Mouse (Mus musculus) hindbrain, embryonic 11.5 days (tissue): ENCODE results near the gene Sgsh. TPM values are rescaled to one million over a fixed set of nuclear protein-coding genes. Genes with fewer than 3 reads are reported as not detected.

ENCODE experiments used
- ATAC-seq: fragments of 200-750 bp; cut with Nextera tagmentation; 2 replicates; pipeline ENCODE4 v1.8.0; 2017; ENCODE audit warnings: mild to moderate bottlenecking, moderate TSS enrichment, moderate library complexity; ENCODE audit not compliant: low FRiP score
- DNase-seq: peaks from one replicate; pipeline ENCODE4 v3.0.0-alpha.2; 2015; ENCODE audit warnings: low spot score
- H3K27ac ChIP-seq: fragments of 300-500 bp; sonication (generic); 2 replicates; pipeline ENCODE4 v1.5.1; 2014; ENCODE audit warnings: mild to moderate bottlenecking, low read depth, low read length
- H3K27me3 ChIP-seq: fragments of 300-500 bp; sonication (generic); 2 replicates; pipeline ENCODE4 v1.6.1; 2014; ENCODE audit warnings: mild to moderate bottlenecking, low read length, moderate library complexity, mixed read lengths; ENCODE audit not compliant: control insufficient read depth, insufficient read depth
- H3K36me3 ChIP-seq: fragments of 300-500 bp; sonication (generic); 2 replicates; pipeline ENCODE4 v1.6.1; 2014; ENCODE audit warnings: mild to moderate bottlenecking, low read length, moderate library complexity, mixed read lengths; ENCODE audit not compliant: control insufficient read depth, insufficient read depth
- H3K4me1 ChIP-seq: fragments of 300-500 bp; sonication (generic); replicated peaks from 2 replicates; pipeline ENCODE4 v1.6.1; 2014; ENCODE audit warnings: low read length, mixed read lengths; ENCODE audit not compliant: control insufficient read depth, insufficient read depth
- H3K4me2 ChIP-seq: fragments of 300-500 bp; sonication (generic); replicated peaks from 2 replicates; pipeline ENCODE4 v1.6.1; 2014; ENCODE audit warnings: mild to moderate bottlenecking, low read depth, low read length
- H3K4me3 ChIP-seq: fragments of 300-500 bp; sonication (generic); 2 replicates; pipeline ENCODE4 v1.5.1; 2014; ENCODE audit warnings: low read depth, low read length
- H3K9ac ChIP-seq: fragments of 300-500 bp; sonication (generic); 2 replicates; pipeline ENCODE4 v1.6.1; 2014; ENCODE audit warnings: low read depth, low read length
- H3K9me3 ChIP-seq: fragments of 300-500 bp; sonication (generic); 2 replicates; pipeline ENCODE4 v1.6.1; 2016; ENCODE audit warnings: low read length; ENCODE audit not compliant: control insufficient read depth
- WGBS: fragments of 180-500 bp; shearing (Covaris S2); extraction: QIAGEN DNeasy Blood & Tissue Kit; methylation state at CpG from one replicate; pipeline ENCODE4 v1.1.7; 2014; 5-methylcytosine and 5-hydroxymethylcytosine counted together
- microRNA counts: library from miRNA; unstranded; fragments of <30 nt; microRNA quantifications from one replicate; lab custom pipeline; 2015
- polyA plus RNA-seq: library from polyadenylated mRNA; unstranded; fragments of >200 nt; fragmentation: Nextera tagmentation; extraction: Ambion mirVana; gene quantifications from 2 replicates; pipeline ENCODE4 v1.2.1, GENCODE M21; 2014

Sgsh gene
- polyA plus RNA-seq, 1 experiment from 2014 or later: 4.4 TPM

DNA sequence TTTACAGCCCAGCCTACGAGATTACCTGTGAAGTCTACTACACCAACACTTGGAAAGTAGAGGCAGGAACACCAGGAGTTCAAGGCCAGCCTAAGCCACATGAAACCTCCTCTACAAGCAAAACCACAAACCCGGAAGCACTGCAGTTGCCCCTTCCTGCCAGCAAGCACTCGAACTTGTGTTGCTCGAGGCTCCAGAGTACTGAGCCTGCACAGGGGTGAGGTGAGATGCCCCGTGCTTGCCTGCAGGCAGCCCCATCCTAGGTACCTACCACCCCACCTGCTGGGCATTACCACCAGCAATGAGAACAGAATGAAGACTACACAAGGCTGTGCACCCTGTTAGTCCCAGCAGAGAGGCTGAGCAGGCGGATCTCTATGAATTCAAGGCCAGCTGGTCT is 57.3 kb downstream of the Sgsh start:
- Histone ChIP-seq H3K4me2 (0 out of 2 replicates have a peak overlapping the region, but pooled peaks have one; percentile 83), H3K4me3 (no peak overlapping the region), H3K9me3 (no peaks in the 10 kb centered on the region), H3K9ac (no peak overlapping the region), H3K27me3 (no peaks in the 10 kb centered on the region), H3K27ac (no peak overlapping the region), H3K4me1 (peaks cover 8% of the 10 kb centered on the region), H3K36me3 (peaks cover 34% of the 10 kb centered on the region)
- ATAC-seq (no peak), DNase-seq (no peak)
- WGBS: 86% methylated on average over 6 of the region's 6 CpGs

MicroRNAs within 50 kb of the gene (microRNA counts, 519-probe panel; counts per million panel counts)
- microRNA mmu-miR-1932 (lab: Ali Mortazavi, UCI): not detected

Other genes with a start within 250 kb of the Sgsh start
- gene Tbc1d16, start 127.0 kb downstream of the Sgsh start, polyA plus RNA-seq: 16.9 and 20.7 TPM in 2 replicates
- gene Ccdc40, start 127.0 kb downstream of the Sgsh start, polyA plus RNA-seq: 16.5 and 19.3 TPM in 2 replicates
- 12.6 and 15.3 TPM in 2 replicates for gene Gaa, start 87.6 kb downstream of the Sgsh start, polyA plus RNA-seq
- 378 and 385 TPM in 2 replicates for gene Eif4a3, start 55.4 kb downstream of the Sgsh start, polyA plus RNA-seq
- not detected in 2 replicates for gene Card14, start 47.8 kb downstream of the Sgsh start, polyA plus RNA-seq
- gene Slc26a11, start within 50 bp of the Sgsh start, polyA plus RNA-seq: 3.3 and 3.8 TPM in 2 replicates
- gene Rnf213, start 37.6 kb upstream of the Sgsh start, polyA plus RNA-seq: 2.0 and 2.1 TPM in 2 replicates
- 13.6 and 14.8 TPM in 2 replicates for gene Endov, start 135.8 kb upstream of the Sgsh start, polyA plus RNA-seq
- 8.7 and 11.2 TPM in 2 replicates for gene Nptx1, start 192.2 kb upstream of the Sgsh start, polyA plus RNA-seq
- gene Rptor, start 247.4 kb upstream of the Sgsh start, polyA plus RNA-seq: 10.4 and 12.4 TPM in 2 replicates